Mouse (Mus musculus): ENCODE measurements around the gene Cdh18.
"Not testable (repeated sequence)": the region's sequence is repeated elsewhere in the genome, so short reads cannot be mapped to it uniquely, and the experiment has no call there.

Cdh18 gene

DNA sequence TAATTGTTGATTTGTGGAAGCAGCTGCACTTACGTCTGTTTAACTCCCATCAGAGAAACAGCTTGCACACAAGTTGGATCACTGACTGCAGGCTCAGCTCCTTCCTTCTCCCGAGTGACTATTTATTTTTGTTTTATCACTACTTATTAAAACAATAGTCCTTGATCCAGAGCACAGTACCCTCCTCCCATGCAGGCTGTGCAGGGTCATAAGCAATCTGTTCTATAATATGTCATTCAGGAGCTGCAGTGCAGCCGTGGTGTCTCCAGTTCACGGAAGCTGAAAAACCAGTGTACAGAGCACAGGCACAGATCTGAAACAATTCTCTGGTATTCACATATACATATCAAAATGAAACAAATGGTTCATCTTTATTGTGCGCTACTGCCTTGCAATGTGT lies 625.8 kb downstream of the Cdh18 start:
- no peak for DNase-seq (ENCODE audit: low spot score in 2 of 2)

DNA sequence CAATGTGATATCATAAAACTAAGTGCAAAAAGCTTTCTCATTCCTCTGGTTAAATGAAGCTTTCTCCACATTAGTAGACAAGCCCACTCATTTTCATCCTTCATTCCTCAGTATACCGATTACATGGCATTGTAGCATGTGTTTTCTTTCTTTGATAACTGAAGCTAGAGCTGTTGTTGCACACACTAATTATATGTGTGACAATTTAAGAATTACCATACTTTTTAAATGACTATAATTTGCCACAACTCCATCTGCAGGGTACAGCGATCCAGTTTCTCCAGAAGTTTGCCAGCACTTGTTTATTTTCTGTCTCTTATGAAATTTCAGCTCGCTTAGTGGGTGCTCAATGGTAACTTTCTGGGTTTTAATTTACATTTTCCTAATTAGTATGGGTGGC lies 663.2 kb downstream of the Cdh18 start:
- DNase-seq (ENCODE audit: low spot score in 2 of 2): no peak

DNA sequence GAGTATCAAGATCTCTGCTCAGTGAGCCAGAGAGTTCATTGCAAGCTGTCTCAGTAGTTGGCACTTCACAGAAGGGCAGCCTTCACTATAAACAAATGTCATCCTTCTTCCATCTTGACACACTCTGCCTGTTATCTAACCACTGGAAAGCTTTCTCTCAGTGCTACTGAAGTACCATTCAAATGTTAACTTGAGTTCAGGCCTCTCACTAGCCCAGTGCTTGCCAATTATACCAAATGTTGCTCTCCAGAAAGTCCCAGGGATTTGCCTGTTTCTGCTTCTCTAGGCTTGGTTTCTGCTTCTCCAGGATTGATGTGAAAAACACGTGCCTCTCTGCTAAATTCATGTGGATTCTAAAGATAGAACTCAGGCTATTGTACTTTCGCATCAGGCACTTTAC lies 681.8 kb downstream of the Cdh18 start:
- DNase-seq (ENCODE audit: low spot score in 2 of 2): no peak

DNA sequence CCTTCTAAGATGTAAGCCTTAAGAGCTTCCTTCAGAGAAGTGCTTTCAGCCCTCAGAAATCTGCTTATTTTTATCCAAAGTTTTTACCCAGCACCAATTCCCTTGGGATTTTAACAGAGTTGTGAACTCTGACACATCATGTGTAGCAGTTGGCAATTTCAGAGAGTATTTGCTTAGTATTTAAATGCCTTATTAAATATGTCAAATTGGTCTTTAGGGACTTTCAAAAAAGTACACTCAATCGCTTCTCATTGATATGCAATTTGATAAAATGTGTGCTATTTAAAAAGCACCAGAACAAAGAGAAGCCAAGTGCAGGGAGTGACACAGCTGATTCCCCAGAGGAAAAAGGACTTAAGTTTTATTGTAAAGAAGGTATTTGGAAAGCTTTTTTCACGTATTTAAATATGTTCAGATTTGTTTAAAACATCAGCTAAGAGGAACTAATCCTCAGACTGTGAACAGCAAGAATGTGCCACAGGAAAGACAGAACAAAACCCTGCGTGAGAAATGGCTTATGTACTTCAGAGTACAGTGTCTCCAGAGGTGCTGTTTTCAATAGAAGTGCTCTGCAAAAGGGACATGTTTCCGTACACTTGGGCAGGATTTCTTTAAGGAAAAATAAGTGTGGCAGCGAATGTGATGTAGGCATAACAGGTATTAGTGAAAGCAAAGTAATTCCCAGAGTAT lies 709.1 kb downstream of the Cdh18 start:
- no peak for DNase-seq (ENCODE audit: low spot score in 2 of 2)

GRCm38 (mm10) chr15:23278421-23278820 lies 729.6 kb downstream of the Cdh18 start:
- DNase-seq (ENCODE audit: low spot score in 2 of 2): no peak

DNA sequence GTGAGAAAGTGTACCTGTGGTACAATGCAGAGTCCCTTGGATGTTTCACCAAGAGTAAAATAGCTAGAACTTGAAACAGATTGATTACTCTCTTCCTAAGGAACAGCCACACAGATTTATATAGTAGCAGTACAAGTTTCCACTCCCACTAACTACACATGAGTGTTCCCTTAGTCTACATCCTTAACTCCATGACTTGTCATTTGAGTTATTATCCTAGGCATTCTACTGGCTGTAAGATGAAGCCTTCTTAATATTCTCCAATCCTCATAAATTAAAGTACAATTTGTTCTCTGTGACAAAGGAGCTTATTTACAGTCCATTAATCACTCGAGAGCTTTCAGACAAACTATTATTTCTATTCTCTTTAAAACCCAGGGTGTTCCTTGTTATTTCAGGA lies 756.2 kb downstream of the Cdh18 start:
- DNase-seq (ENCODE audit: low spot score in 2 of 2): no peak

DNA sequence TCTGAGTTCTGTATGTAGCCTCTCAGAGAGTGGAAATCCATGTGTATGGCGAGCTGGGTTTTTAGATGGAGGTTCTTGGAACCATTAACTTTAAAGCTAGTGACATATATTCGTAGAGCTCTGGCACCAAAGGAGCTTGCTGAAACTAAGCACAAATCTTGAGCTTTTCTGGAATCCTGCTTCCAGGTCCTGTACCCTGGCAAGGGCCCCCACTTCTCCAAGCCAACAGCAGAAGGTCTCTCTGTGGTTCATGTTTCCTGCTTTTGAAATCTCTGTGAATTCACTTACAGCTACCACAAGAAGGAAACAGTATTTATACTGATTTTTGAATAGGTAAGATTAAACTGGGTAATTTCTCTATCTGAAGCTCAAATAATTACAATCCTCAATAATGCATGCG lies 767.9 kb downstream of the Cdh18 start:
- no peak for DNase-seq (ENCODE audit: low spot score in 2 of 2)

- no peak for DNase-seq (ENCODE audit: low spot score in 2 of 2)
These were observed 768.6 kb downstream of the Cdh18 start for GRCm38 (mm10) chr15:23317409-23317808.

DNA sequence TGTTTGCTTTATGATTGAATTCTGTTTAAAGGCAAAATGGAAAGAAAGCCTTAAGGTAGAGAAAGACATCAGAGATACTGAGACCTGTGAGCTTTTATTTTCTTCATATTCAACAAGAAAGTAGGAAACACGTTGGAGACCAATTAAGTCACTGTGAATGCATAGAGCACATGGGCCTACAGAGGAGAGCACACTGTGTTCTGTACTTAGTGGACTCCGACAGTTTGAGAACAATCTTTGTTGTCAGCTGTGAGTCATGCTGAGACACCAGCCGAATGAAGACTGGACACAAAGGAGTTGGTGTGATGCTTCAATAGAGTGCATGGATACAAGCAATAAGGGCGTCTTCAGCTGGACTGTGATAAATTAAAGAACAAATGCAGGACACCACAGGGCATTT lies 791.5 kb downstream of the Cdh18 start:
- not testable (repeated sequence) for DNase-seq (ENCODE audit: low spot score in 2 of 2)

DNA sequence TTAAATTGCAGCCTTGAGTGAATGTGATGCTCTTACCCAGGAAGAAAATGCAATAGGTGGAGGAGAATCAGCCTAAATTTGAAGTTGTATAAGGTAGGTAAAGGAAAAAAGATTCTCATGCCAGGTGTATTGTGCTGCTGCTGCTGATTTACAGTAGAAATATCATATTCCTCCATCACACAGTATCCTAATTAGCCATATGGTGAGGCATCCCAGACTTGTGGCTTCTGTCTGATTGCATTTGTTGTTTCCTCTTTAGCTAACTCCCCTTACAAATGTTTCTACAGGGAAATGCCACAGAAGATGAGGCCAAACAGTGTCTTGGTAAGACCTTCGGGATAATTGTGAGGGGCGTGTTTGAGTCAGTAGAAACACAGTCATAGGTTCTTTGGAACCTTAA lies 802.3 kb downstream of the Cdh18 start:
- no peak for DNase-seq (ENCODE audit: low spot score in 2 of 2)

DNA sequence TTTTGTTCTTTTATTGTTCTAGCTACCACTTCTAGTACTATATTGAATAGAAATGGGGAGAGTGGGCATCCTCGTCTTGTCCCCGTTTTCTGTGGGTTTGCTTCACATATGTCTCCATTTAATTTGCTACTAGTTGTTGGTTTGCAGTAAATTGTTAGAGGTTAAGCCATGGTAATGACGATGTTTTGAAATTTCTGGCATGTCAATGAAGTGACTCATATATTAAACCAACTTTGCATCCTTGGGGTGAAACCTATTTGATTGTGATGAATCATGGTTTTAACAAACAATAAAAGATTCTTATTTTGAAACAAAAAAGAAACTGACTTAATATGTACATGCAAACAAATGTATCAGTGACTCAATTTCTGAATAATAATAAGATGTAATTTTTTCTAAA lies 817.5 kb downstream of the Cdh18 start:
- no peak for DNase-seq (ENCODE audit: low spot score in 2 of 2)

DNA sequence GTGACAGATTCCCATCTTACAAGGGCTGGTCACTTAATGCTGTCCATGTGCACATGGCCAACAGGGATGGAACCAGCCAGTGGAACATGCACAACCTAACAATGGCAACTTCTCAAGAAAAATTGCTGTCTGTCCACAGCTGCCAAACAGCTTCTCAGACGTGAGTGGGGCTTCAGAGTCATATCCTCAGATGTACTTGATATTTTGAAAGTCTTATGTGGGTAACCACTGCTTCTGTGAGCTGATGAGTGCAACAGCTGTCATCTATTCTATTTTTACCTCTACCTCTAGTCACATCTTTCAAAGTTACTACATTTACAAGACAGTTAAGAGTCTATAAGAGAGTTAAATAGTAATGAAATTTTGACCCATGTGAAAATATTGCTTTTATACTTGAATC lies 818.9 kb downstream of the Cdh18 start:
- no peak for DNase-seq (ENCODE audit: low spot score in 2 of 2)

DNA sequence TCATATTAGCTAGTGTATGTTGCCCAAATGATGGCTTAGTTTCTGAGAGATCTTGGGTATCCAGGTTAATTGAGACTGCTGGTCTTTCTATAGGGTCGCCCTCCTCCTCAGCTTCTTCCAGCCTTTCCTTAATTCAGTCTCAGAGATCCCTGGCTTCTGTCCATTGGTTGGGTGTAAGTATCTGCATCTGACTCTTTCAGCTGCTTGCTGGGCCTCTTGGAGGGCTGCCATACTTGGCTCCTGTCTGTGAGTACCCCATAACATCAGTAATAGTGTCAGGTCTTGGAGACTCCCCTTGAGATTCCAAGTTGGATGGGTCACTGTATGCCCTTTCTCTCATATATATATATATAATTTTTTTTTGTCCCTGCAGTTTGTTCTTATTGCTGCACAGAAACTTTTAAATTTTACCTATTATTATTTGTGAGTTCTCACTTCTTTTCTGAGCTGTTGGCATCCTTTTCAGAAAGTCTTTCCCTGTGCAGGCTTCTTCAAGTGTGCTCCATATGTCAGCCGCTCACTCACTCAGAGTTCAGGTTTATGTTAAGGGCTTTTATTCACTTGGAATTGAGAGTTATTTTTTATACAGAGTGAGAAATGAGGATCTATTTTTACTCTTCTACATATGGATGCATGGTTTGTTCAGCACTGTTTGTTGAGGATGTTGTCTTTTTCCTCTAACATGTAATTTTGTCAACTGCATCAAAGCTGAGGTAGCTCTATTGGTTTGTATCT lies 829.4 kb downstream of the Cdh18 start:
- DNase-seq (ENCODE audit: low spot score in 2 of 2): no peak

GRCm38 (mm10) chr15:23385816-23386215 lies 837.0 kb downstream of the Cdh18 start:
- no peak for DNase-seq (ENCODE audit: low spot score in 2 of 2)

- DNase-seq (ENCODE audit: low spot score in 2 of 2): no peak
These were observed 847.8 kb downstream of the Cdh18 start for GRCm38 (mm10) chr15:23396646-23397045.

DNA sequence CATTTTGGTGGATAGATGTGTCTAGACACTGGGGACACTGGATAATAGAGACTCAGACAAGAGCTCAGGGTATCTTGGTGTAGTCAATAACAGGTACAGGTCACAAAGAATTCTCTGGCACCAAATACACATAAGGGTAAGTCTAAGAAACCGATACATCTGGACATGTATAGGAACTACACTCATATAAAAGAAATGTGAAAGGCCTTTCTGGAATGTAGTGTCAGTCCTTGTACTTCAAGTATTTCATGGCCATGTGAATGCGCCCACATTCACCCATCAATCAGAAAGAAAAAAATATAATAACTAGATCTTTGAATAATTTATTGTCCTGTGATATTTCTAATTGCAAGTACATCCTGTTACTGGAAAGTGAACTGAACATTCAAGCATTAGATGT lies 855.0 kb downstream of the Cdh18 start:
- no peak for DNase-seq (ENCODE audit: low spot score in 2 of 2)

DNA sequence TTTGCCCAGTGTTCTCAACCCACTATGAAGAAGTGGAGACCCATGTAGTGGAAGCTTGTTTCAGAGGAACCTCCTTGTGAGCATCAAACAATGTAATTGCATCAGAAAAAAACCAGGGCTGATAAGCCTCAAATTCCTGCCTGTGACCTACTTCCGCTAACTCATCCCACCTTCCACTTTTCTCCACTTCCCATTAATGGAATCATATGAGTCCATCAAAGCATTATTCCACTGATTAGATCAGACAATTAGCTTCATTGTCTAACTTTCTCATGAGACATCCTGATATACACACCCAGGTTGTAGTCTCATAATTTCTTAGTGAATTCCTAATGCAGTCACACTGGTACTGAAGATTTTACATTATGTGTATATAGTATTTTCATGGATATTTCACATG lies 859.4 kb downstream of the Cdh18 start:
- DNase-seq (ENCODE audit: low spot score in 2 of 2): no peak

DNA sequence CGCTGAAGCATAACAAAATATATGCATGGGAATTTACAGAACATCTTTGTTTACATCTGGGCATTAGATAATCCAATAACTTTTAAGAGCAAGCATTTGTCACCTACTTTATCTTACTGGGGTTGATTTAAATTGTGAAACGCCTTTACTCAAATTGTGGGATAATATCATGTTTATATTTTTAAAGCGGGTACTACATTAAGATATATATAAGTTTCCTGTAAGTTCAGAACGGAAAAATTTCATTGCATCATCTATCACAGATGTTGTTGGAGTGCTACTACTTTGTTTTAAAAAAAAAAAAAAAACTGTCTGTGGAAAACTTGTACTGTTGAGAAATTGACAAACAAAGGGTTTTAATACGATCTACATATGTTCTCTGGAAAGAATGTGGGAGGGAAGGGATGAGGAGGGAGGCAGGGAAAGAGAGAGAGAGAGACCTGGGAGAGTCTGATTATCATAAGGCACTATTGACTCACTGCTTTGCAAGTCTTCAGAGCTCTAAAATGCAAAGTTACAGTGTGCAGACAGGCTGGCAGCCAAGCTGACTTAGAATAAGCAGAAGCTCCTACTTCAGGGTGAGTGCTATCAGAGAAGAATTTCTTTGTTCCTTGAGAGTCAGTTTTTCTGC lies 867.7 kb downstream of the Cdh18 start:
- DNase-seq (ENCODE audit: low spot score in 2 of 2): peak; percentile 36 to 68

GRCm38 (mm10) chr15:23418158-23418557 lies 869.3 kb downstream of the Cdh18 start:
- no peak for DNase-seq (ENCODE audit: low spot score in 2 of 2)

DNA sequence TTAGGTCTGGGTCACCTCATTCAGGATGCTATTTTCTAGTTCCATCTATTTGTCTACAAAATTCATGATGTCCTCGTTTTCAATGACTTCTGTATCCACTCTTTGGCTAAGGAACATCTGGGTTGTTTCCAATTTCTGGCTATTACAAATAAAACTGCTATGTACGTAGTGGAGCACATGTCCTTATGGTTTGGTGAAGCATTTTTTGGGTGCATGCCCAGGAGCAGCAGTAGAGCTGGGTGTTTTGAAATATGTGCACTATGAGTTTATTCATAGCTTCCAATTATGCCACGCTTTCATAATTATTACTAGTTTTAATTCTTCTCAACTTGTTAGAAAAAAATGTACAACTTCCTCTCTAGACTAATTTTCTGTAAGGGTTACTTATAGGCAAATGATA lies 871.2 kb downstream of the Cdh18 start:
- DNase-seq (ENCODE audit: low spot score in 2 of 2): no peak

- DNase-seq (ENCODE audit: low spot score in 2 of 2): no peak
These were observed 881.2 kb downstream of the Cdh18 start for GRCm38 (mm10) chr15:23430021-23430420.

- no peak for DNase-seq (ENCODE audit: low spot score in 2 of 2)
These were observed 899.7 kb downstream of the Cdh18 start for GRCm38 (mm10) chr15:23448542-23448941.

DNA sequence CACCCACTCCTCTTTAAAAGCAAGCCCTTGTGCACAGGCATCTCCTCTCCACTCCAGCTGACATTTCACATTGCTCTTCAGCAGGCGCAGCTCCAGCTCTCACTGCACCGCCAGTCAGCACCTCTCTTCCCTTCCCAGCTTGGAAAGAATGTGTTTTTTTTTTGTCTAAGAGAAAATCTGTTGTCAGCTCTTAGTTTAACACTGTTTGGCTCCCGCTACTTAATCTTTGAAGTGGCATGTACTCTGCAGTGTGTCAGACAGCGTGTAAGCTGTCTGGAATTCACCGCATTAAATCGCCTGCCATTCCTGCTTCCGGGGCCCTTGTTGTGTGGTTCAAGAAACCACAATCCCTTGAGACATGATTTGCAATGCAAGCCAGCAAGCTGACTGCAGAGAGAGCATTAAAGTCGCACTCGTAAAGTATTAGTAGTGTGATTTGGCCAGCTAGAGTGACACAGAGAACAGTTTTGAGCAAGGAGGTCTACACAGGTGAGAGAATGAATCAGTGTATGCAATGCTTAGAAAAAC lies 903.3 kb downstream of the Cdh18 start:
- no peak for DNase-seq (ENCODE audit: low spot score in 2 of 2)
